Mouse (Mus musculus) cerebellum, adult 2 months (tissue): ENCODE results near the gene Rpp25l.

Source experiments
- CTCF ChIP-seq: fragments of 200-500 bp; IDR thresholded peaks from 2 replicates; pipeline ENCODE4 v1.5.1; 2011; ENCODE audit warnings: low read depth, mild to moderate bottlenecking, control low read depth, low read length, moderate library complexity, borderline replicate concordance; ENCODE audit not compliant: insufficient read depth
- POLR2A ChIP-seq: fragments of 200-500 bp; IDR thresholded peaks from 2 replicates; pipeline ENCODE4 v1.6.1; 2011; ENCODE audit warnings: low read length, control low read depth, borderline replicate concordance; ENCODE audit not compliant: insufficient read depth

DNA sequence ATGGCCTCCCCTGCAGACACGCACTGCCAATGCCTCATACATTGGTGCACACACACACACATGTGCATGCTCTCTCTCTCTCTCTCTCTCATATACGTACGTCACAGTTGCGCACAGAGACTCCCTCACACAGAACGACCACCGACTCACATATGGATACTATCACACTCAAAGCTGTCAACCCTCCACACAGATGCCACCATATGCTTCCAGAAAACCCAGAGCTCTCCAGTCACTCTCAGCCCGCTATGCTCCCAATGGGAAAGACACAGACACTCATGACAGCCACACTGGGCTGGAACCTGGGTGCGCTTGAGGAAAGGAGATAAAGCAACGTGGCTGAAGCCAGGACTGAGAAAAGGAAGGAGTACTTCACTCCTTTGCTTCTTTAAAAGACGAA is 31.4 kb downstream of the Rpp25l start:
- no peak for TF ChIP-seq CTCF
- TF ChIP-seq POLR2A: no peak
